Mouse (Mus musculus) right cerebral cortex, postnatal 4 days (tissue): Measurements from ENCODE around the gene Hist1h2bg.

ENCODE experiments used
- DNase-seq: peaks from one replicate; pipeline ENCODE4 v3.0.0-alpha.2; 2022

Hist1h2bg gene

DNA sequence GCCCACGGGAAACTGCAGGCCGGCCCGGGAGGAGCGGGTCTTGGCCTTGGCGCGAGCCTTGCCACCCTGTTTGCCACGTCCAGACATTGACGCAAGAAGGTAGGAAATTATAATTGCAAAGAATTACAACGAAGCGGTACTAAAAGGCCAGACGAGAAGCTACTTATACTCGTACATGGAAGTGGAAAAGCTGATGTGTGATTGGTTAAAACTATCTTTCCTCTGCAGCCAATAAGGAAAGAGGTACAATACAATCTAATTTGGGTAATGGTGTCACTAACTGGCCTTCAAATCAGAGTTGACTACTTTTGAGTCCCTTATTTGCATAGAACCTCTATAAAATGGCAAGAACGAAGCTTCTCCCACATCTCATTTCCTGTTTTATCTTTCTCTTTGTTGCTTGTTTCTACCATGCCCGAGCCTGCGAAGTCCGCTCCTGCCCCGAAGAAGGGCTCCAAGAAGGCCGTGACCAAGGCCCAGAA, at the start of gene Hist1h2bg, which contains the start of gene Hist1h2ae:
TSS of gene Hist1h2bg (plus strand) at position 375 of the 482 bp plus-strand sequence.
TSS of gene Hist1h2ae (minus strand) at position 199 of the 482 bp plus-strand sequence.
- DNase-seq: peak; percentile 53

DNA sequence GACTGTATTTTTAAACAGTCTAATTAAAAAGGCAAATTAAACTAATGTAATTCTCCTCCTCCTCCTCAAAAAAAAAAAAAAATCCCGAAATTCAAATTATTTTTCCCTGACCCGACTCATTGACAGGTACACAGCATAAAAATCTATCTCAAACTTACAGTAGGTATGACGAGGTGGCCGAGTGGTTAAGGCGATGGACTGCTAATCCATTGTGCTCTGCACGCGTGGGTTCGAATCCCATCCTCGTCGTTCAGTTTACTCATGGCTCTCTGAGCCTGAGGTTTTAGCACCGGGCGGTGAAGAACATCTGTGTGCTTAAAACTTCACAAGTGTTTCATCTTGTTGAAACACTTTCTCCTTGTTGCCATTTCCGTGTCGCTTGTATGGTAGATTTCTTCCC, 49.5 kb upstream of the Hist1h2bg start:
- DNase-seq: peak; percentile 62

DNA sequence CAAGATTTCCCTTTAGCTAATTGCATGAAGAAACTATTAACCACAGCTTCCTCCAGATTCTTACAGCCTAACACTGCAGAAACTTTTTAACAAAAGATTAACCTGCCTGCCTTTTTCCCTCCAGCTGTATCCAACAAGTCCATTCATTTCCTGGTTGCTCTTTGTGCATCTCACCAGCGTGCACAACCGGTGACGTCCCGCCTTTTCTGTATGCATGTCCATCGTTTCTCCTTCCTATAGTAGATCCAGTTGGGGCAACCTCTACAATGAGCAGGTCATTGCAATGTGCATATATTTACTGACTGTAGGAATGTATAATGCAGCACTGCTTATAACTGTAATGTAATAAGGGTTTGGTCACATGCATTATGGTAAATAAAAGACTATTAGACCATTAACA, 47.2 kb upstream of the Hist1h2bg start:
- no peak for DNase-seq

DNA sequence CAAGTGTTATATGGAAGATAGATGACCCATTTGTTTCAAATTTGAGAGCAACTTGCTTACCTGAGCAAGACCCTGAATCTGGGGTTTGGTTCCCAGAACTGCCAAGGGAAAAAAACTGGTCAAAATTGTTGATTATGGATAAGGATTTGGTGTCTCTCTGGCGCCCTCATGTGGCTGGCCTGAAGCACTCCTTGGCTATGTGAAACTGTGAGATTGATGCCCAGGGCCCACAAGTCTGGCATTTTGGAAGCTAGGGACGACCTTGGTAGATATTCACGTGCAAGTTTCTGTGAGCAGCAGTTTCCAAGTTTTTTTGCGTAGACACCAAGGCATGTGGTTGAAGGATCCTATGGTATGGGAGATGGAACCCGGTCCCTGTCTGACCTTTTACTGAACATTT, 46.5 kb upstream of the Hist1h2bg start:
- DNase-seq: peak; percentile 82

DNA sequence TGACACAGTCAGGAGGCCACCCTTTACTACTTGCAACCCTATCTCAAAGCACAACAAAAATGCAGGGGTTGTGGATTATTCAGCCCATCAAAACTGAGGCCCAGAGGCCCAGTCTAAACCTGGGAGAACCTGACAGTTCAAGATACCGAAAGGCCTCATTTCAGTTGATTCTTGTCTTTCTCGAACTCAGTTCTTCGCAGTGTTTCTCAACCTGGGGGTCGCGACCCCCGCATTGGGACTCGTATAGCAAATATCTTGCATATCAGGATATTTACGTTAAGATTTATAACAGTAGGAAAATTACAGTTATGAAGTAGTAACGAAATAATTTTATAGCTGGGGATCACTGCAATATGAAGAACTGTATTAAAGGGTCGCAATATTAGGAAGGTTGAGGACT, 45.3 kb upstream of the Hist1h2bg start:
- no peak for DNase-seq

DNA sequence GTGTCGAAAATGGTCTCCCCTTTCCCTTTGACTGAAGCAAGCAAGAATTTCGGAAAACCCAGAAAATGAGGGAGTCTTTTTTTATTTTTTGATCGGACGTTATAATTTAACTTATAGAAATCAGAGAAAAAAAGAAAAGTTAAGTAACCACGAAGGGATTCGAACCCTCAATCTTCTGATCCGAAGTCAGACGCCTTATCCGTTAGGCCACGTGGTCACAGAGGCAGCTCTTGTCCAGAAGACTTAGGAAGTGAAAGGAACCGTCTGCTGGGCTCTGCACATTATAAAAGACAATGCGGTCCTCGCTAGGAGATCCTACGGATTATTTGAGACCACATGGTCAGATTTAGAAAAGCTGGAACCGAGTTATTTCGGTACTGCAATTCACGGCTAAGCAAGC, 44.9 kb upstream of the Hist1h2bg start:
- DNase-seq: peak; percentile 95

DNA sequence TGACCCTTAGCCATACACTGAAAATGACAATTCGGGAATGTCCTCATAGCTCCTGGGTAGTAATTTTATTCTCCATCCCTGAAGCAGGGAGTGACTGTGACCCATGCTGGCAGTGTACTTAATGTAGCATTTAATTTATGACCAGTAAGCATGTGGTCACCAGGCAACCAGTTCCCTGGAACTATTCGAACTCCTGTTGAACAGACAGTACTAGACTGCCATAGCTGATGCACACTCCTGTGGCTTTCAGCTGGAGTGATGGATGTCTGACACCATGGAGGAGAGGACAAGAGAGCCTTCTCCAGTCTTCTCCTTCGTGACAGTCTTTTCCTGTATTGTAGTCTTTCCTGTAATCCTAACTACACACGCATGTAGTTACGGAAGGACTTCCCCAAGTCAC, 42.2 kb upstream of the Hist1h2bg start:
- no peak for DNase-seq

DNA sequence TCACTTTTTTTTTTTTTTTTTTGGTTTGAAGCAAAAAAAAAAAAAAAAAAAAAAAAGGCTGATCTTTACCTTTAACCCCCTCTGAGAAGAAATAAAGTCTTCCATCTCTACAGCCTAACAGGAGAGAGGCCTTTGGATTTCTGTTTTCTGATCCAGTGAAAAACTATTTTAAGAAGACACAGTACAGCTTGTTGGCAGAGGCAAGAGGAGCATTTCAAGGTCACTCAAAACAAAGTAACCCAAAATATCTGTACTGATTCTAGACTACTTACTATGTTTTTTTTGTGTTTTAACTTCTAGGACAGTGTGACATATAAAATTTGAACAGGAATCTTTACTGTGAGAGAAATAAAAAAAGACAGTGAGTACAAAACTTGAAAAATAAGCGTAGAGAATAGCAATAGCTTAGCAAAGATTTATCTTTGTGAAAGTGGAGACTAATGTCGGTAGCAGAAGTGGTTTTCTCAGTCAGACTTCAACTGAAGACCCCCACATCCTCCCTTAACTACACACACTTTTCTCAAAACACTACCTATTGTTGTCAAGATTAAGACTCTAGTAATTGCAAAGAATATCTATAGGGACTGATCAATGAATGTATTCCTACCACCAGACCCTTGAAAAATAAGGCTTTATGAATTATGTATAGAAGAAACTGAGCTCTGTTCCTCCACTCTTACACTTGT, 41.6 kb upstream of the Hist1h2bg start:
- no peak for DNase-seq

DNA sequence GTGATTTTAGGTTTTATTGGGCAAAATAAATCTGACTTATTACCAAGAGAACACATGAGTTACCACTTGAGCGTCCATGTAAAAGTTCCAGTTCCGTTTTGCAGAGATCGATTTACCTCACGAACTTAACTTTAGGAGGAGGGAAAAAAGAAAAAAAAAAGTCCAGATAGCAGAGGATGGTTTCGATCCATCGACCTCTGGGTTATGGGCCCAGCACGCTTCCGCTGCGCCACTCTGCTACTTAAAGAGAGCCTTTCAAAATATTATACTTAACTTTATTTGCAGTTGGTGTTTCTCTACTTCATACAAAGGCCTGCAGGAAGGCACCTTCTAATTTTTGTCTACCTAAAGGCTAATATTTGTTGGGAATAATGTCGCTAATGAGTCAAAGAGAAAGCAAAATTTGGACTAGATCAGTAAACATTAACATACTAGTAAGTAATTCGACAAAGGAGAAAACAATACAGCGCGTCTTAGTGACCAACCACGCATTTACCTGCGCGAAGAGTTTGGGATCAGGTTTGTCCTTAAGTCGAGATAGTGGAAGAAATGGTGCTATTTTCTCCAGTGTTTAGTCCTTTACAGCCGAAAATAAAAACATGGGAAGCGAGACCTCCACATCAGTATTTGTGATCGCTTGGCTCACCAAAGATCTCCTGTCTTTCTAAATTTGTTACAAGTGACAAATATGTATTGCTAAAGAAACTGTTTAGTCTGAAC, 40.9 kb upstream of the Hist1h2bg start:
- peak; percentile 60 for DNase-seq

DNA sequence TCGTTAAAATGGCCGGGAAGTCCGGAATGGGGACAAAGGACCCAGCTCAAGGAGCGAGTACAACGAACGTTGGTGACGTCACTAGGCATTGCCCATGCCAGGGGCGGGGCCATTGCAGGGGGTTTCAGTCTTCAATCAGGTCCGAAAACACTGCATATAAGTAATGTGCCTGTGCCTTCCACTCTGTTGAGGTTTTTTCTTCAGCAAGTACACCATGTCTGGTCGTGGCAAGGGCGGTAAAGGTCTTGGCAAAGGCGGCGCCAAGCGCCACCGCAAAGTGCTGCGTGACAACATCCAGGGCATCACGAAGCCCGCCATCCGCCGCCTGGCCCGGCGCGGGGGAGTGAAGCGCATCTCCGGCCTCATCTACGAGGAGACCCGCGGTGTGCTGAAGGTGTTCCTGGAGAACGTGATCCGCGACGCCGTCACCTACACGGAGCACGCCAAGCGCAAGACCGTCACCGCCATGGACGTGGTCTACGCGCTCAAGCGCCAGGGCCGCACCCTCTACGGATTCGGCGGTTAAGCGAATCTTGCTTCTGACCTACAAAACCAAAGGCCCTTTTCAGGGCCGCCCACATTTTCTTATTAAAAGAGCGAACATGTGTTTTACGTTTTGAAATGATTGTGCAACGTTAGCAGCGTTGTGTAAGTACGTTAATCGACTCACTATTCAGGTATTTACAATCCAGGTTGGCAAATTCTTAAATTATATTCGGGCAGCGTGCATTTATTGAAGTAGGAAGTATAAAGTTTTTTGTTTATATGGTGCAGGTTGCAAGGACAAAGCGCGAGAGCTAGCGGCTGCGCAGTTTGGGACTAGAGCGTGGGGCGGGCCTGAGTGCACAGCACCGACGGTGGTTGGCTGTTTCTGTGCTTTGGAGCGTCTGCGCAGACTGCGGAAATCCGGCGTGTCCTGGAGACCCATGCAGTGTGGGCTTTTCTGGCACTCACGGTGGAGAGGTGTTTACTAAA, 40.0 kb upstream of the Hist1h2bg start, which contains the start of gene Hist1h4h:
TSS of gene Hist1h4h (plus strand) at position 150 of the 975 bp plus-strand sequence.
- DNase-seq: peak; percentile 88

DNA sequence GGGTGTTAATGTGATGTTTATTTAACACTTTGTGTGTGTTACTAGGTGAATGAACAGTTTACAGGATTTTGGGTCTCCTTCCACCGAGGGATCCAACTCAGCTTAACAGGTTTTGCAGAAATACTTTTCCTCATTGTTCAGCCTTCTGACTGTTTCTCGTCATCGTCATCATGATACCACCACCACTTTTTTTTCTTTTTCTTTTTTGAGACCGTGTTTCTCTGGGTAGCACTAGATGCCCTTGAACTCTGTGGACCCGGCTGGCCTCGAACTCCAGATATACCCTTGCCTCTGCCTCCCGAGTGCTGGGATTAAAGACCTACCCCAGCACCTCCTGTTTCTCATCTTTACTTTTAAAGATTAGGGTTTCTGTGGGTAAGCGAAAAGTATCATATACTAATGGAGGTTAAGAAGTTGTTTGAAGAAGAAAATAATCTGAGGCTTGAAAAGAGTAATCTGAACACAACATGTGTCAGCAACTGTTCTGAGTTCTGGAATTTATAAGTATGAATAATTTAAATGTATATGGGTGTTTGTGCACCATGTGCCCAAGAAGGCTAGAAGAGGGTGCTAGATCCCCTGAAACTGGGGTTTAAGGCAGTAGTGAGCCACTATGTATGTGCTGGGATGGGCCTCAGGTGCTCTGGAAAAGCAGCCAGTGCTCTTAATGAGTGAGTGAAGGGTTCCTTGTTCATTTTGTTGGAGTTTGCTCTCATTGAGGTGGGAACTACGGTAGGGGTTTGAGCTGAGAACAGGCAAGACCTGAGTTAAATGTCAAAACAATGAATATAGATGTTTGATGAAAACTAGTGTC, 38.7 kb upstream of the Hist1h2bg start:
- DNase-seq: no peak

DNA sequence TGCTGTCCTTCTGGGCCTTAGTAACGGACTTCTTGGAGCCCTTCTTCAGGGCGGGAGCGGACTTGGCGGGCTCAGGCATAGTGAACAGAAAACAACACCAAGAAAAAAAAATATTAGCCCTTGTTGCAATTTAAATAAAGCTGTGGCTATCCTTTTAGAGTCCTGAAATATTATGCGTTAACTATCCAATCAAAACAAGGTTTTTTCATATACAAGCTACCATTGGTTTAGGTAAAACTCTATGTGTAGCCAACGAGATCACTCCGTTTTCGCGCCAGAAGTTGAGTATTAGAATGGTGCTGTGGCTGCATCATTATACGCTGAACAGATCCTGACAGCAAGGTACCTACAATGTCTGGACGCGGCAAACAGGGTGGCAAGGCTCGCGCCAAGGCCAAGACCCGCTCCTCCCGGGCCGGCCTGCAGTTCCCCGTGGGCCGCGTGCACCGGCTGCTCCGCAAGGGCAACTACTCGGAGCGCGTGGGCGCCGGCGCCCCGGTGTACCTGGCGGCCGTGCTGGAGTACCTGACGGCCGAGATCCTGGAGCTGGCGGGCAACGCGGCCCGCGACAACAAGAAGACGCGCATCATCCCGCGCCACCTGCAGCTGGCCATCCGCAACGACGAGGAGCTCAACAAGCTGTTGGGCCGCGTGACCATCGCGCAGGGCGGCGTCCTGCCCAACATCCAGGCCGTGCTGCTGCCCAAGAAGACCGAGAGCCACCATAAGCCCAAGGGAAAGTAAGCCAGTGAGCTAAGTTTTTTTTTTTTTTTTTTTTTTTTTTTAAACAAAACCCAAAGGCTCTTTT, 37.4 kb upstream of the Hist1h2bg start, which contains the start of gene Hist1h2af:
TSS of gene Hist1h2af (plus strand) at position 347 of the 808 bp plus-strand sequence.
- DNase-seq: peak; percentile 51

DNA sequence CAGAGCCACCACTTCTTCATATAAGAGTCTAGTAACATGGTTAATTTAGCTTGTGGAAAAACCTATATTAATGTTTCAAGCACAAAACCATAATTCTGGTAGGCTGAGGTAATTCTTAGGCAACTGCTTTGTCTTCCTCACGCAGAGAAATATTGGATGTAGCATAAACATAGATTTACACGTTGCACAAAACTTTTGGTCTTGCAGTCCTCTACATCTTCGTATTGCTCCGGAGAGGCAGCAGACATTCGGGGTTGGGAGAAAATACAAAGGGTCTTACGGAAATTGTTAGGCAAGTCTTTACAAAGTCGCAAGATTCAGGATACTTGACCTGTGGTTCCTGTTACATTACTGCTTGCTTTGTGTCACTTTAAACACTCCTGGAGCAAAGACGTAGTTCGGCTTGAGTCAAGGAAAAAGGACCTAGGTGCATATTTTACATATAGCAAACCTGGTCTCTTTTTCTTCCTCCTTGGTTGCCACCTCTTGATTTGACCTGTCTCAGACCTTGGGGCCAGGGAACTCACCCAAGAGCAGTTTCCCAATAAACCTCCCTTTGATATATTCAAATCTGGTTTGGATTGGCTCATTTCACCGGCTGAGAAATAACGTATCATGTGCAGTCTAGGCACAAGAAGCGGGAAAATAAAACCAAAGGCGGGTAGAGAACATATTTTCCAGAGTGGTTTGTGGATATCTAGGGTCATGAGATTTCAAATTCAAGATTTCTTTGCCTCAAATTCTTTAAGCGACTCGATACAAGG, 36.6 kb upstream of the Hist1h2bg start:
- no peak for DNase-seq

DNA sequence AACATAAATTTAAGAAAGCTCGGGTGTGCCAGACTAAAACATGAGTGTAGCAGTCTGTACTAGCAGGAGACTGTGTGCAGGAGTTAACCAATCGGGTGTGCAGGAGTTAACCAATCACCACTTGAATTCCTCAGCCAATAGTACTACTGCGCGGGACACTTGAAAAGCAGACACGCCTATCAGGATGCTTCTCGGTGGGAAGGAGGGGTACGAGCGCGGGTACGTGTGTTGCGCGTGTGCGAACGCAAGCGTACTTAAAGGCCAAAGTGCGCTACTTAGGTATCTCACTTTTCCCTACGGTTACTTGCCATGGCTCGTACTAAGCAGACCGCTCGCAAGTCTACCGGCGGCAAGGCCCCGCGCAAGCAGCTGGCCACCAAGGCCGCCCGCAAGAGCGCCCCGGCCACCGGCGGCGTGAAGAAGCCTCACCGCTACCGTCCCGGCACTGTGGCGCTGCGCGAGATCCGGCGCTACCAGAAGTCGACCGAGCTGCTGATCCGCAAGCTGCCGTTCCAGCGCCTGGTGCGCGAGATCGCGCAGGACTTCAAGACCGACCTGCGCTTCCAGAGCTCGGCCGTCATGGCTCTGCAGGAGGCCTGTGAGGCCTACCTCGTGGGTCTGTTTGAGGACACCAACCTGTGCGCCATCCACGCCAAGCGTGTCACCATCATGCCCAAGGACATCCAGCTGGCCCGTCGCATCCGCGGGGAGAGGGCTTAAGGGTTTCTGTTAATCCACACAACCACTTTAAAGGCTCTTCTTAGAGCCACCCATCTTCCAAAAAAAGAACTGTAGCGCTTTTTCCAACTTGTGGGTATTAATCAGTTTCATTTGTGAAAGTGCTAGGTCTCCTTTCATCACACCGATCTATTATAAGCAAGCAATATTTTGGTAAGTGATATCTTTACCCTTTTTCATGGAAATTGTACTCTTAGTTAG, 35.8 kb upstream of the Hist1h2bg start, which contains the start of gene Hist1h3g:
TSS of gene Hist1h3g (plus strand) at position 286 of the 939 bp plus-strand sequence.
- peak; percentile 87 for DNase-seq

DNA sequence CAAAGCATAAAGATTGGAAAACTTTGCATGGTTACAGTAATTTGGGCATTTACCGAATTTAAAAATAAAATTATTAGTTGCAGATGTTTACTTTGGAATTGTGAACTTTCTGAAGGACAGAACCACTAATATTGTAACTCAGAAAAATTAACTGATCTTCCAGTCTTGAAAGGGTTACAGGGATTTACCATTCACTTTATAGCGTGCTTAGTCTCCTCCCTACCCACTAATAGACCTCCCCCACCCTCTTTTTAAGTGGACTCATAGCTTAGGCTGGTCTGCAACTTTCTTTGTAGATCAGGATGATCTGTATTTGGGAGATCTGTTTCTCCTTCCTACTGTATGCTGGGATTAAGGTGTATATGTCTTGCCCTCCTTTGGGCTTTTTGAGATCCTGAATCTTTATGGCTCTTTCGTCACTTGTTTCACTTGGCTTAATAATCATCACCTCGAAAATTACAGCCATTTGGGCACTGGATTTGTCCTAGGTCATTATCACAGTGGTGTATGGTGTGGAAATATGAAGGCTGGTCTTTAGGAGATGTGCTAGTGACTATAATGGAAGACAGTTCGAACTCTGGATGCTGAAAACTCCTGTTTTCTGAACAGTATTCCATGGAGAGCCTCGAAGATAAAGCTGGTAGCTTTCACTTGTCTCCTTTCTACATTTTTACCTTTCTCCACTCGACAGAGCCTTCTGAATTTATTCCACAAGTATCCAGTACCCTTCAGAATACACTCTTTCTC, 34.9 kb upstream of the Hist1h2bg start:
- no peak for DNase-seq

DNA sequence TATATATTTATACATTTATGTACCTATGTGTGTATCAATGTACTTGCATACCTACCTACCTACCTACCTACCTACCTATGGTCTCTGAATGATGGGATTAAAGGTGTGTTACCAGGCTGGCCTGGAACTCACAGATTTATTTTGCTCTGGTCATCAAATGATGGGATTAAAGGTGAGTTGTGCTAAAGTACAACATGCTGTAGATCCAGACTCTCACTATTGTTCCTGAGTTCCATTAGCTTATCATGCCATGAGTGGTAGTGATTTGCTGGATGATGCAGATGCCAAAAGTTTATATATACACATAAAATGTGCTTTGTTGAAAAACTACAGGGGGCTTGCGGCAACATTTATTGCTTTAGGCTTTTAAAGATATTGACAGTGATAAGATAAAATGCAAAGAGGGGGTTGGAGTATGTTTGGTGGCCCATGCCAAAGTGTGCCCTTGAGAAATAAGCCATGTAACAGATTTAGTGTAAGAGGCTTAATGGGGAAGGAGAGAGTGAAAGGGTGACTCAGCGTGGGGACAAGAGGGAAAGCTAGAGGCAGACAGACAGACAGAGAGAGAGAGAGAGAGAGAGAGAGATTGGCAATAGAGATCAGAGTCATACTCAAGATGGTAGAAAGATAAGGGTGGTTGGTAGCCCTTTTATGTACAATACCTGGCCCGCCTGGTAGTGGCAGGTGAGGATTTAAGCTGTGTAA, 34.0 kb upstream of the Hist1h2bg start:
- DNase-seq: no peak

DNA sequence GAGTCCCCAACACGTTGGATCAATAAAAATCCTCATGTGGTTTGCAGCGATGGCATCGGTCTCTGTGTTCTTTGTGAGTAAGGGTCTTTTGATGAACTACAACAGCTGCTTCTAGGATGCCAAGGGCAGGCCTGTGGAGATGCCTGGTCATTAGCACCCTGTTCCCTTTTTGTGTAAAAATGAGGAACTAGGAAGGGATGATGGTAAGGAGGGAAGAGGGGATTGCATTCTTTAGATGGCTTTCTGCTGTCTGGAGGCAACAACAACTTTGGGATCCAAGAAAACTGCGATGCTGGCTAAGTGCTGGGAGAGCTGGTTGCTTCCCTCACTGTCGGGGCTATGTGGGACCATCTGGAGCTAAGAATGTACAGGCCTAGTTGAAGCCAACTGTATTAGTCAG, 32.9 kb upstream of the Hist1h2bg start:
- no peak for DNase-seq
